Mouse (Mus musculus) liver, embryonic 14.5 days (tissue): ENCODE results near the gene Ninj2. TPM values are rescaled to one million over a fixed set of nuclear protein-coding genes. Genes with fewer than 3 reads are reported as not detected.

Source experiments
- ATAC-seq: fragments of 200-750 bp; cut with Nextera tagmentation; 2 replicates; pipeline ENCODE4 v1.8.0; 2017; ENCODE audit warnings: moderate number of reproducible peaks, mild to moderate bottlenecking, moderate library complexity; ENCODE audit not compliant: insufficient read depth
- DNase-seq, 3 experiments: peaks; one replicate each; pipeline ENCODE4 v3.0.0-alpha.2; 2012 to 2013; ENCODE audit warnings: low read depth in 3 of 3, low spot score in 3 of 3
- H3K27ac ChIP-seq: fragments of 300-500 bp; sonication (generic); 2 replicates; pipeline ENCODE4 v1.5.1; 2014; ENCODE audit warnings: moderate library complexity, mild to moderate bottlenecking, control low read depth, inconsistent platforms
- H3K27me3 ChIP-seq: fragments of 300-500 bp; sonication (generic); 2 replicates; pipeline ENCODE4 v1.6.1; 2014; ENCODE audit warnings: mild to moderate bottlenecking, low read length, moderate library complexity; ENCODE audit not compliant: control insufficient read depth, insufficient read depth
- H3K36me3 ChIP-seq: fragments of 300-500 bp; sonication (generic); replicated peaks from 2 replicates; pipeline ENCODE4 v1.6.1; 2014; ENCODE audit warnings: low read depth; ENCODE audit not compliant: control insufficient read depth, insufficient read depth
- H3K4me1 ChIP-seq, 2 experiments: fragments of 200-500 bp in 1 of 2; fragments of 300-500 bp in 1 of 2; sonication (generic) in 1 of 2; replicated peaks; 2 replicates each; pipeline ENCODE4 v1.6.1; 2012 to 2014; ENCODE audit warnings: antibody characterized with exemption in 1 of 2, inconsistent platforms in 1 of 2, low read length in 1 of 2; ENCODE audit not compliant: control insufficient read depth in 2 of 2, insufficient read depth in 2 of 2
- H3K4me2 ChIP-seq: fragments of 300-500 bp; sonication (generic); 2 replicates; pipeline ENCODE4 v1.6.1; 2014; ENCODE audit warnings: low read depth, mild to moderate bottlenecking, control low read depth, moderate library complexity
- H3K4me3 ChIP-seq, 2 experiments: fragments of 200-500 bp in 1 of 2; fragments of 300-500 bp in 1 of 2; sonication (generic) in 1 of 2; 2 replicates each; pipeline ENCODE4 v1.5.1; 2012 to 2014; ENCODE audit warnings: low read depth in 2 of 2, low read length in 2 of 2, mild to moderate bottlenecking in 2 of 2, control low read depth in 1 of 2, inconsistent platforms in 1 of 2, moderate library complexity in 1 of 2; ENCODE audit not compliant: insufficient read depth in 1 of 2
- H3K9ac ChIP-seq: fragments of 300-500 bp; sonication (generic); replicated peaks from 2 replicates; pipeline ENCODE4 v1.6.1; 2014; ENCODE audit warnings: mild to moderate bottlenecking, control low read depth, moderate library complexity
- H3K9me3 ChIP-seq: fragments of 300-500 bp; sonication (generic); 2 replicates; pipeline ENCODE4 v1.6.1; 2016; ENCODE audit warnings: low read length, mixed read lengths; ENCODE audit not compliant: control insufficient read depth
- CTCF ChIP-seq: IDR thresholded peaks from 2 replicates; pipeline ENCODE4 v1.5.1; 2016; ENCODE audit warnings: antibody characterized with exemption, low read depth, control low read depth
- EP300 ChIP-seq: IDR thresholded peaks from 2 replicates; pipeline ENCODE4 v1.6.1; 2016; ENCODE audit warnings: antibody characterized with exemption, low read depth
- WGBS: fragments of 180-500 bp; shearing (Covaris S2); extraction: QIAGEN DNeasy Blood & Tissue Kit; methylation state at CpG from one replicate; pipeline ENCODE4 v1.1.7; 2014; ENCODE audit not compliant: insufficient replicate concordance; 5-methylcytosine and 5-hydroxymethylcytosine counted together
- polyA plus RNA-seq, 2 experiments: library from polyadenylated mRNA; depleted of rRNA in 1 of 2; stranded (reverse) in 1 of 2; unstranded in 1 of 2; fragments of >200 nt; fragmentation: Nextera tagmentation in 1 of 2; extraction: Ambion mirVana in 1 of 2; gene quantifications; 2 replicates each; pipeline versions ENCODE4 v1.2.1 to v1.2.3; 2012 to 2014

The Ninj2 gene
- polyA plus RNA-seq, 2 experiments = 0.33 TPM; not detected in 1

DNA sequence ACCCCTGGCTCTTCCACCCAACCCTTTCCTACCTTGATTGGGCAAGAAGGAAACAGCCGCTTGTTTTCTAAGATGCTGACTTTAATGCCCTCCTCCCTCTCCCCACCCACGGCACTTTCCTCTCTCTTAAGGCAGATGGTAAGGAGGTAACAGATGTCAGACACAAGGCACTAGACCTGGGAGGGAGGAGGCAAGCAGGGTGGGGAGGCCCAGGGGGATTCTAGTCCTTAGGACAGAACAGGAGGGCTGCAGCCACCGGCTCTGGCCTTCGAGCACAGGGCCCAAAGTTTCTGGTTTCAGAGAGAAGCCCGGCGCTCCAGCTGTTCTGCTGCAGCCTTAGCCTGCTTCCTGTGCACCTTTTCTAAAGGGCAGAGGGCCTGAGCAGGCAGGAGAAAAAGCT lies 108.8 kb downstream of the Ninj2 start:
- H3K4me1 ChIP-seq = peaks cover 0 to 7% of the 10 kb centered on the region in 2 experiments; a peak in 3 of 4 replicates
- no peak overlapping the region for H3K4me3 ChIP-seq
- ATAC-seq (no peak), DNase-seq (no peak)
- no peaks in the 10 kb centered on the region; the same call in 1 of the 2 replicates for H3K27me3 ChIP-seq
- WGBS = 57% methylated on average over 6 of the region's 6 CpGs
- no peak overlapping the region for H3K27ac ChIP-seq
- no peak for TF ChIP-seq CTCF
- no peak for TF ChIP-seq EP300
- H3K9me3 ChIP-seq = no peaks in the 10 kb centered on the region
- no peak overlapping the region for H3K4me2 ChIP-seq
- H3K36me3 ChIP-seq = no peaks in the 10 kb centered on the region
- no peak overlapping the region for H3K9ac ChIP-seq

DNA sequence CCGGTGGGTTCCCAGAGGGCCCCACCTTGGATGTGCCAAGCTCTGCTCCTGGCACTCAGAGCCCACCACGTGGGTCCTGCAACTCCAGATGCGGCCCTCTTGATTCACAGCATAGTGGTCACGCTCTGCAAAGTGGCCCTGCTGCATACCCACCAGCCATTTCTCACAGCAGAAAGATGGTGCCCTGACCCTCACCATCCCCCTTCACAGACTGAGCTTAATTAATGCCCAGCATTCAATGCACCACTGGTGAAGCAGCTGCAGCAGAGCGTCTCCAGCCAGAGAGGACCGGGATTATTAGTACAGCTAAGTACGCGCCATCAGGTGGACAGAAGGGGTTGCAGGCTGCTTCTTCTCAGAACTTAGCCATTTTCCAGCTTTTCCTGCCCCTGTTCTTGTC lies 109.3 kb downstream of the Ninj2 start:
- Histone ChIP-seq H3K27ac (no peak overlapping the region), H3K4me2 (no peak overlapping the region), H3K9ac (no peak overlapping the region), H3K4me1 (peaks cover 0 to 7% of the 10 kb centered on the region in 2 experiments; a peak in 3 of 4 replicates), H3K9me3 (no peaks in the 10 kb centered on the region), H3K4me3 (no peak overlapping the region), H3K27me3 (no peaks in the 10 kb centered on the region; the same call in 1 of the 2 replicates), H3K36me3 (no peaks in the 10 kb centered on the region)
- DNase-seq (no peak), ATAC-seq (no peak)
- no peak for TF ChIP-seq CTCF
- no peak for TF ChIP-seq EP300
- 75% methylated on average over 8 of the region's 8 CpGs for whole genome bisulfite sequencing

DNA sequence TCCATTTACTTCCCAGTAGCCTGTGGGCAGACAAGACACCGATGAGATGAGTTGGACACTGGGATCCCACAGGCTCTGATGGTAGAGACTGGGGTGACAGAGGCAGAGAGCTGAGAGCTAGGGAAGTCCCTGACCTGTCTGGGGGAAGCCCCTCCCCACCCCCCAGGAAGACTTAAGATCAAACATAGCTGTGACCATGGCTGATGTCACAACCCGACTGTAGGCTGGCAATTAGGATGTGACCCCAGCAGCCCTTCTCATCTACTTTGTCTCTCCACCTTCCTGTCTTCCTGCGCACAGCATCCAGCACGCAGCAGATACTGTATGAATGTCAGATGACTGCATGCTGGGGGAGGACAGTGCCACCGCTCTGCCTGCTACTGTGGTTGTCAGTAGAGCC lies 113.4 kb downstream of the Ninj2 start:
- Histone ChIP-seq H3K36me3 (no peaks in the 10 kb centered on the region), H3K4me2 (no peak overlapping the region), H3K27ac (no peak overlapping the region), H3K9ac (no peak overlapping the region), H3K4me1 (peaks cover 4 to 5% of the 10 kb centered on the region in 2 experiments), H3K4me3 (no peak overlapping the region), H3K27me3 (no peaks in the 10 kb centered on the region; the same call in 1 of the 2 replicates), H3K9me3 (no peaks in the 10 kb centered on the region)
- ATAC-seq (no peak), DNase-seq (no peak)
- TF ChIP-seq EP300 (no peak), CTCF (no peak)
- WGBS = 66% methylated on average over 5 of the region's 5 CpGs

DNA sequence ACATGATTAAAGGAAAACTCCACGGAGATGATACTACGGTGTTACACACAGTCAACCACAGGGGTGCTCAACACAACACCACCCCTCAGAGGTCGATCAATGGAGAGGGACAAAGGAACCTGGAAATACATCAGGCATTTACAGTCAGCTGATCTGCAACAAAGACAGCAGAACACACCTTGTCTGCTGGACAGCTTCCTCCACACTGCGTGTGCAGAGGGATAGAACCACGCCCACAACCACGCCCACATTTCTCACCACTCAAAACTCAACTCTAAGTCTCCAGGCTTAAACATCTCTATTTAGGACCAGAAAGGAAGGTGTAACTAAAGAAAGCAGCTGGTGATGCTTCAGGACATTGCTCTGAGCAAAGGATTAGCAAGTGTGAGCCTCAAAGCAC lies 118.4 kb downstream of the Ninj2 start:
- 44% methylated on average over 6 of the region's 6 CpGs for WGBS
- Histone ChIP-seq H3K27ac (no peak overlapping the region), H3K36me3 (no peaks in the 10 kb centered on the region), H3K9me3 (no peaks in the 10 kb centered on the region), H3K4me2 (no peak overlapping the region), H3K4me3 (no peak overlapping the region), H3K27me3 (no peaks in the 10 kb centered on the region), H3K4me1 (peaks cover 18 to 30% of the 10 kb centered on the region in 2 experiments), H3K9ac (no peak overlapping the region)
- DNase-seq = peak in 1 of 3 experiments; percentile 30
- 0 out of 2 replicates have a peak, but pooled peaks have one; percentile 27 for ATAC-seq
- TF ChIP-seq EP300 (no peak), CTCF (no peak)

DNA sequence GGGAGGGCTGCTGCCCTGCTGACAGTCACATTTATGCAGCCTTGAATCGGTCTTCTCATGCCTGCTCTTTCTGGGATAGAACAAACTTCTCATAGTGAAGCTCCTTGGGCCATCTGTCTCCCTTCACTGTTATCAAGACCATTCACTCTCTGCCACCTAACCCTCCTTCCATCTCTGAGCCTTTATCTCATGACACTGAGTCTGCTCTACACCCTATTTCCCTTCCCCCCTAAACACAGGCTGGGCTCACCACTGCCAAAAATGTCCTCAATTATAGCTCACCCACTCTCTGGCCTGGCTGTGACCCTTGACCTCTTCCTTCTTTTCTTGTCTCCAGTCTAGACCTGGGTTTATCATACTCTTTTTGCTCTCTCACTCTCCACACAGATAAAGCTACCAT lies 123.6 kb downstream of the Ninj2 start:
- no peaks in the 10 kb centered on the region for H3K36me3 ChIP-seq
- H3K4me3 ChIP-seq = peak overlapping the region in 1 of 2 experiments; percentile 27; a peak in 2 of 4 replicates
- H3K27ac ChIP-seq = peak overlapping the region; percentile 97
- no peaks in the 10 kb centered on the region for H3K9me3 ChIP-seq
- WGBS = 6% methylated on average over 1 of the region's 1 CpGs
- no peak for TF ChIP-seq CTCF
- TF ChIP-seq EP300 = peak; percentile 90
- peak overlapping the region; percentile 74 for H3K4me2 ChIP-seq
- H3K4me1 ChIP-seq = peaks cover 27 to 43% of the 10 kb centered on the region in 2 experiments
- H3K27me3 ChIP-seq = no peaks in the 10 kb centered on the region
- DNase-seq = peak; percentile 77 to 81 (median 79)
- H3K9ac ChIP-seq = peak overlapping the region; percentile 74
- peak; percentile 99 for ATAC-seq
